Mouse (Mus musculus): ENCODE results near the gene Cdc42bpa.
A peak's percentile ranks its signal among the peaks of the same experiment; 100 is the strongest.

Gene Cdc42bpa

GRCm38 (mm10) chr1:180191651-180192220, 231.5 kb downstream of the Cdc42bpa start:
- DNase-seq (ENCODE audit: low read depth), result no peak

- DNase-seq (ENCODE audit: low read depth), result peak; percentile 31
Observed at GRCm38 (mm10) chr1:180192866-180193265, 232.6 kb downstream of the Cdc42bpa start.

- DNase-seq (ENCODE audit: low read depth), result no peak
Observed at GRCm38 (mm10) chr1:180193391-180193935, 233.2 kb downstream of the Cdc42bpa start.

- no peak for DNase-seq (ENCODE audit: low read depth)
Observed at GRCm38 (mm10) chr1:180194048-180194447, 233.8 kb downstream of the Cdc42bpa start.

GRCm38 (mm10) chr1:180194781-180195471, 234.7 kb downstream of the Cdc42bpa start:
- DNase-seq (ENCODE audit: low read depth), result peak; percentile 63

GRCm38 (mm10) chr1:180195703-180196381, 235.6 kb downstream of the Cdc42bpa start:
- DNase-seq (ENCODE audit: low read depth), result peak; percentile 98

DNA sequence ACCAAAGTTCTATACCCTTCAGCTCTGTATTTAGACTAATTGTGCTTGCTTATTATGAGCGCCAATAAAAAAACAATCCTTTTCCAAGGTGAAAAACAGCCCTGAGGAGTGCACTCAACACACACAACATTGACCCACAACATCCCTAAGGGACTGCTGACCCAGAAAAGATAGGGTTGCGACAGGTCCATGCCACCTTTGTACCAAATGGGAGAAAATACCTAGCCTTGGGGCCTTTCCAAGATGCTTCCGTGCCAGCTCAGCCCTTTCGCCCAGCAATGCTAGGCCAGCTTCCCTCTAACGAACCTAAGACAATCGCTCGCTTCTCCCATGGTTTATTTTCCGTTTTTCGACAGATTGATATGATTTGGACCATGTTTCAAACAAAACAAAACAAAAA, 236.2 kb downstream of the Cdc42bpa start:
- DNase-seq (ENCODE audit: low read depth), result no peak

GRCm38 (mm10) chr1:180197956-180198355, 237.7 kb downstream of the Cdc42bpa start:
- peak; percentile 20 for DNase-seq (ENCODE audit: low read depth)

DNA sequence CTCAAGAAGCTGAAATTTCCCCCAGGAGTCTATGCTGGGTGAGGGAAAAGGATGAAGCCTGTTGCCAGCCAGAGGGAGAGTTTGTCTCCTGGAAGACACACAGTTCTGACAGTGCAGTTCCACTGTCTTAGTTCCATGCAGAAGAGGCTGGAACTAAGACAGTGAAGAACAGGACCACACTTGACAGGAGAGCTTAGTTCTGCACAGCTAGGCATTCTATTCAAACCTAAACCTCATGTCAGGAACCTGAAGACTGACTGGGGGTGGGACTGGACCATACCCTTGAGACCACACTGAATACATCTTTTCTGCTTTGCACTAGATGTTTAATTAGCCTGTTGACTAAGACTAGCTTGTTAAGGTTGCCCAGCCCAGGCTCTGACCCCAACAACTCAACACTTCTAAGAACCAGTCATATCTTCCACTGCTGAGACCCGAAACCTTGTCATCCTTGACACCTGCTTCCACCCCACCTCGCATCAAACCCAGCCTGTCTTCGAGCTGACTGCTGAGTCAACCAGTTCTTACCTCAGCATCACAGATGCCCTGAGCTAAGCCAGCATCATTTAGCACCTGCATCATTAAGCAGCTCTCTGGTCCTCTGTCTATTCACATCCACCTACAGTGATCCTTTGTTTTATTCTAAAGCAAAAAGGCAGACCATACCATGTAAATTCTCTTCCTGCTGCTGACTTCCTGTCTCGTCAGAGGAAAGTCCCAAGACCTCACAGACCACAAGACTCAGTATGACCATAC, 238.9 kb downstream of the Cdc42bpa start, which contains the start of gene Coq8a:
Coq8a (minus strand) TSS at position 644 of the 756 bp plus-strand sequence.
- DNase-seq (ENCODE audit: low read depth), result peak; percentile 40

- DNase-seq (ENCODE audit: low read depth), result no peak
Observed at GRCm38 (mm10) chr1:180199715-180200050, 239.4 kb downstream of the Cdc42bpa start.

GRCm38 (mm10) chr1:180200722-180201121, 240.4 kb downstream of the Cdc42bpa start:
- no peak for DNase-seq (ENCODE audit: low read depth)

- no peak for DNase-seq (ENCODE audit: low read depth)
Observed at GRCm38 (mm10) chr1:180208370-180208769, 248.1 kb downstream of the Cdc42bpa start.

- no peak for DNase-seq (ENCODE audit: low read depth)
Observed at GRCm38 (mm10) chr1:180210031-180210432, 249.8 kb downstream of the Cdc42bpa start.

GRCm38 (mm10) chr1:180210781-180211271, 250.6 kb downstream of the Cdc42bpa start:
- DNase-seq (ENCODE audit: low read depth), result no peak

- DNase-seq (ENCODE audit: low read depth), result no peak
Observed at GRCm38 (mm10) chr1:180212911-180213310, 252.6 kb downstream of the Cdc42bpa start.

DNA sequence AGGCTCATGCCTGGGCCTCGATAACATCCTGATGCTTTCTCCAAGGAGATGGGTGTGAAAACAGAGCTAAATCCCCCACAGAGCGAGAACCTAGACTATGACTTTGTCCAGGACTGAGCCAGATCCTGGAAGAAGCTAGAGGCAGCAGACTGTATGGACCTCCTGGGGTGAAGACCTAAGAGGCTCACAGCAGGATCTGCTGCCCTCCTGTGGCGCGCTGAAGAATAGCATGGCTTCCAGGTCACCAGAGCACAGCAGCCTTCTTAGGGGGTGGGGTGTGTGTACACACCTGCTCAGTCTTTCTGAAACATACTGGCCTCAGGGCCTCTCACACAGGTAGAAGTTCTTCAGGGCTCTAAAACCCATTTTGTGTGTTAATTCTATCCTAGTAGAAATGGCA, 254.8 kb downstream of the Cdc42bpa start:
- peak; percentile 77 for DNase-seq (ENCODE audit: low read depth)
